ENCODE assay signal across 17 mouse cellular contexts in the genomic region with DNA sequence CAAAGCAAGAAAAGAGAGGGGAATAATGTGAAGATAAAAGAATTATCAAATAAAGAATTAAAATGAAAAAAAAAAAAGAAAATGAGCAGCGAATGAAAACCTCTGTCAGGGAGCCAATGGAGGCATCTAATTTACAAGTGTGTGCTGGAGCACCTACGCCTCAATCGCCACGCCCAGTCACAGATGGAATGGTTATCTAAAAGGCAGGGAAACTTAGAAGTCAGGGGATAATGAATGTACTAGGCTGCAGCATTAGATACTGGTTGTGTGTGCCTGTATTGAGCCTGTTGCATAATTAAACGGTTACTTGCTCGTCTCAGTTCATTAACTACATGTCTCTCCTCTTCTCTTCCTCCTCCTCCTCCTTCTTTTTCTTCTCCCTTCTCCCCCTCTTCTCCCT. TPM values are rescaled to one million over a fixed set of nuclear protein-coding genes. Genes with fewer than 3 reads are reported as not detected.
A peak's percentile ranks its signal among the peaks of the same experiment; 100 is the strongest.
DNase-seq lines count a peak whose midpoint lies in the region; ATAC-seq and TF ChIP-seq lines count a peak whose summit lies in the region.
"Had no signal": no experiment of that assay in that cellular context is flagged by ENCODE, and none has a peak within 500 bp of the region (broad histone marks: within the 10 kb centered on the region; RNA-seq: fewer than 3 reads in every experiment).

No protein-coding gene starts in this region.

- no peaks in the 10 kb centered on the region for H3K4me1 ChIP-seq in heart, embryonic 10.5 days
- H3K4me1 ChIP-seq in bone marrow, adult 2 months (ENCODE audit: control insufficient read depth, insufficient read depth, low read length) = no peaks in the 10 kb centered on the region; the same call in 1 of the 2 replicates
- H3K4me1 ChIP-seq in intestine, embryonic 16.5 days (ENCODE audit: control insufficient read depth, insufficient read depth, low read length) = no peaks in the 10 kb centered on the region
- H3K4me1 ChIP-seq in liver, postnatal 0 days (ENCODE audit: insufficient read depth) = peaks cover 13% of the 10 kb centered on the region
- H3K4me1 ChIP-seq in midbrain, embryonic 10.5 days = no peaks in the 10 kb centered on the region
- H3K4me1 ChIP-seq: midbrain, embryonic 12.5 days; neural tube, embryonic 13.5 days had no signal

- H3K4me3 ChIP-seq in heart, embryonic 10.5 days = no peak overlapping the region
- no peak overlapping the region for H3K4me3 ChIP-seq in bone marrow, adult 2 months (replicated peaks; ENCODE audit: control insufficient read depth, low read depth, low read length)
- H3K4me3 ChIP-seq in intestine, embryonic 16.5 days (ENCODE audit: low read length) = no peak overlapping the region
- H3K4me3 ChIP-seq in liver, postnatal 0 days (ENCODE audit: low read depth, low read length) = no peak overlapping the region
- H3K4me3 ChIP-seq in midbrain, embryonic 10.5 days = no peak overlapping the region
- H3K4me3 ChIP-seq: midbrain, embryonic 12.5 days; neural tube, embryonic 13.5 days had no signal

- no peak overlapping the region for H3K9ac ChIP-seq in intestine, embryonic 16.5 days (ENCODE audit: low read depth, low read length)
- H3K9ac ChIP-seq in liver, postnatal 0 days (replicated peaks) = 0 out of 2 replicates have a peak overlapping the region, but pooled peaks have one; percentile 31
- H3K9ac ChIP-seq: hindbrain, embryonic 14.5 days; midbrain, embryonic 12.5 days; neural tube, embryonic 13.5 days had no signal

- peak; percentile 83 for ATAC-seq in intestine, embryonic 16.5 days
- peak; percentile 93 for ATAC-seq in liver, postnatal 0 days
- ATAC-seq: forebrain, embryonic 16.5 days had no signal

- no peaks in the 10 kb centered on the region for H3K27me3 ChIP-seq in heart, embryonic 10.5 days (ENCODE audit: insufficient read depth, poor library complexity, severe bottlenecking)
- H3K27me3 ChIP-seq in intestine, embryonic 16.5 days (replicated peaks; ENCODE audit: control insufficient read depth, insufficient read depth, low read length) = no peaks in the 10 kb centered on the region
- H3K27me3 ChIP-seq in liver, postnatal 0 days (ENCODE audit: insufficient read depth, low read length) = no peaks in the 10 kb centered on the region
- no peaks in the 10 kb centered on the region for H3K27me3 ChIP-seq in midbrain, embryonic 10.5 days (ENCODE audit: low read depth, poor library complexity, severe bottlenecking)
- H3K27me3 ChIP-seq: midbrain, embryonic 12.5 days; neural tube, embryonic 13.5 days had no signal

- no peaks in the 10 kb centered on the region for H3K9me3 ChIP-seq in heart, embryonic 10.5 days
- no peaks in the 10 kb centered on the region for H3K9me3 ChIP-seq in intestine, embryonic 16.5 days (ENCODE audit: control insufficient read depth, low read length)
- H3K9me3 ChIP-seq in liver, postnatal 0 days (ENCODE audit: low read length) = no peaks in the 10 kb centered on the region
- no peaks in the 10 kb centered on the region for H3K9me3 ChIP-seq in midbrain, embryonic 10.5 days (replicated peaks)
- H3K9me3 ChIP-seq: midbrain, embryonic 12.5 days; neural tube, embryonic 13.5 days had no signal

- no peak for TF ChIP-seq POLR2A in bone marrow, adult 2 months (IDR thresholded peaks at IDR 0.05; ENCODE audit: borderline replicate concordance, control insufficient read depth, low read depth, low read length)

- H3K4me2 ChIP-seq in intestine, embryonic 16.5 days (ENCODE audit: low read depth, low read length) = no peak overlapping the region
- peak overlapping the region; percentile 50 for H3K4me2 ChIP-seq in liver, postnatal 0 days (ENCODE audit: low read depth, low read length)
- H3K4me2 ChIP-seq: hindbrain, embryonic 14.5 days; midbrain, embryonic 12.5 days; neural tube, embryonic 13.5 days had no signal

- peak; percentile 72 for DNase-seq in heart, embryonic 10.5 days (ENCODE audit: low spot score)
- DNase-seq in heart, postnatal 36 days = no peak
- peak; percentile 69 for DNase-seq in liver, postnatal 0 days
- DNase-seq in urinary bladder, adult 2 months (ENCODE audit: low spot score) = no peak
- no peak for DNase-seq in midbrain, embryonic 10.5 days (ENCODE audit: low spot score)
- DNase-seq in cerebellum, adult 11 months = no peak
- DNase-seq: cerebellum, adult 9-11 months; kidney, adult 18-20 months; kidney, postnatal 14 days; lung, postnatal 10 days; thymus, postnatal 36 days had no signal

- no peak for TF ChIP-seq CTCF in bone marrow, adult 2 months (IDR thresholded peaks at IDR 0.05; ENCODE audit: control insufficient read depth, insufficient read depth, low read length)
- no peak for TF ChIP-seq CTCF in liver, postnatal 0 days (IDR thresholded peaks at IDR 0.05; ENCODE audit: low read depth)

- intact Hi-C loops in heart, postnatal 36 days (cut with DNase I) = no loop called here

- H3K36me3 ChIP-seq in heart, embryonic 10.5 days = peaks cover 92% of the 10 kb centered on the region
- peaks cover 16% of the 10 kb centered on the region; the same call in 1 of the 2 replicates for H3K36me3 ChIP-seq in intestine, embryonic 16.5 days (ENCODE audit: control insufficient read depth, insufficient read depth, low read length)
- peaks cover 44% of the 10 kb centered on the region for H3K36me3 ChIP-seq in liver, postnatal 0 days (replicated peaks; ENCODE audit: insufficient read depth, low read length)
- H3K36me3 ChIP-seq in midbrain, embryonic 10.5 days = peaks cover 88% of the 10 kb centered on the region

- 89% methylated on average over 6 of the region's 6 CpGs for WGBS in heart, embryonic 10.5 days
- 55% methylated on average over 6 of the region's 6 CpGs for WGBS in bone marrow, adult 2 months
- WGBS in intestine, embryonic 16.5 days = 92% methylated on average over 6 of the region's 6 CpGs
- 67% methylated on average over 6 of the region's 6 CpGs for WGBS in liver, postnatal 0 days (ENCODE audit: insufficient replicate concordance)
- 92% methylated on average over 6 of the region's 6 CpGs for WGBS in midbrain, embryonic 10.5 days

- TF ChIP-seq EP300 in liver, postnatal 0 days (IDR thresholded peaks at IDR 0.05; ENCODE audit: low read depth) = peak; percentile 89

- H3K27ac ChIP-seq in heart, embryonic 10.5 days = no peak overlapping the region
- peak overlapping the region; percentile 80 for H3K27ac ChIP-seq in bone marrow, adult 2 months (ENCODE audit: control insufficient read depth, insufficient read depth, low read depth, low read length, poor library complexity)
- H3K27ac ChIP-seq in intestine, embryonic 16.5 days (ENCODE audit: low read length) = no peak overlapping the region
- H3K27ac ChIP-seq in liver, postnatal 0 days (ENCODE audit: low read depth) = peak overlapping the region; percentile 95
- H3K27ac ChIP-seq in midbrain, embryonic 10.5 days (replicated peaks) = no peak overlapping the region
- H3K27ac ChIP-seq: hindbrain, embryonic 14.5 days; midbrain, embryonic 12.5 days; neural tube, embryonic 13.5 days had no signal

RNA-seq across cellular contexts. Expression of a gene that starts 31.0 kb away (rescaled TPM):
- polyA plus RNA-seq in heart, embryonic 10.5 days (2016; fragmentation: Nextera tagmentation; extraction: Ambion mirVana) = 123 and 129 TPM in 2 replicates
- total RNA-seq in heart, postnatal 36 days (2021) = 10 to 100 TPM; 46.6 to 48.5 TPM
- 30.1 and 31.3 TPM in 2 replicates for polyA plus RNA-seq in bone marrow, adult 2 months (2011; ENCODE audit: insufficient read depth, insufficient read length, low replicate concordance, missing spikeins)
- polyA plus RNA-seq in intestine, embryonic 16.5 days (2015; fragmentation: Nextera tagmentation; extraction: Ambion mirVana) = 105 and 110 TPM in 2 replicates
- 52.2 and 53.8 TPM in 2 replicates for polyA plus RNA-seq in liver, postnatal 0 days (2015; fragmentation: Nextera tagmentation; extraction: Ambion mirVana)
- polyA plus RNA-seq in urinary bladder, adult 2 months (2012; rRNA removed) = 77.1 and 98.5 TPM in 2 replicates
- 132 and 135 TPM in 2 replicates for polyA plus RNA-seq in midbrain, embryonic 10.5 days (2016; fragmentation: Nextera tagmentation; extraction: Ambion mirVana)

RNA-seq across cellular contexts. Expression of a gene that starts 31.2 kb away (rescaled TPM):
- 38.3 and 46.9 TPM in 2 replicates for polyA plus RNA-seq in heart, embryonic 10.5 days (2016; fragmentation: Nextera tagmentation; extraction: Ambion mirVana)
- total RNA-seq in heart, postnatal 36 days (2021) = 10 to 100 TPM; 15.8 to 18.0 TPM
- polyA plus RNA-seq in bone marrow, adult 2 months (2011; ENCODE audit: insufficient read depth, insufficient read length, low replicate concordance, missing spikeins) = 19.5 and 20.1 TPM in 2 replicates
- polyA plus RNA-seq in intestine, embryonic 16.5 days (2015; fragmentation: Nextera tagmentation; extraction: Ambion mirVana) = 33.2 and 36.7 TPM in 2 replicates
- polyA plus RNA-seq in liver, postnatal 0 days (2015; fragmentation: Nextera tagmentation; extraction: Ambion mirVana) = 19.7 and 21.2 TPM in 2 replicates
- 19.6 and 29.0 TPM in 2 replicates for polyA plus RNA-seq in urinary bladder, adult 2 months (2012; rRNA removed)
- polyA plus RNA-seq in midbrain, embryonic 10.5 days (2016; fragmentation: Nextera tagmentation; extraction: Ambion mirVana) = 26.0 and 27.1 TPM in 2 replicates

RNA-seq across cellular contexts. Expression of a gene that starts 33.8 kb away (rescaled TPM):
- 54.5 and 63.1 TPM in 2 replicates for polyA plus RNA-seq in heart, embryonic 10.5 days (2016; fragmentation: Nextera tagmentation; extraction: Ambion mirVana)
- total RNA-seq in heart, postnatal 36 days (2021) = 10 to 100 TPM; 18.7 to 19.1 TPM
- polyA plus RNA-seq in bone marrow, adult 2 months (2011; ENCODE audit: insufficient read depth, insufficient read length, low replicate concordance, missing spikeins) = 44.2 and 89.4 TPM in 2 replicates
- 44.3 and 47.4 TPM in 2 replicates for polyA plus RNA-seq in intestine, embryonic 16.5 days (2015; fragmentation: Nextera tagmentation; extraction: Ambion mirVana)
- polyA plus RNA-seq in liver, postnatal 0 days (2015; fragmentation: Nextera tagmentation; extraction: Ambion mirVana) = 14.5 and 17.6 TPM in 2 replicates
- polyA plus RNA-seq in urinary bladder, adult 2 months (2012; rRNA removed) = 48.0 and 54.4 TPM in 2 replicates
- polyA plus RNA-seq in midbrain, embryonic 10.5 days (2016; fragmentation: Nextera tagmentation; extraction: Ambion mirVana) = 86.0 and 89.6 TPM in 2 replicates

RNA-seq across cellular contexts. Expression of a gene that starts 34.4 kb away (rescaled TPM):
- 85.1 and 91.3 TPM in 2 replicates for polyA plus RNA-seq in heart, embryonic 10.5 days (2016; fragmentation: Nextera tagmentation; extraction: Ambion mirVana)
- total RNA-seq in heart, postnatal 36 days (2021) = 10 to 100 TPM; 65.1 to 73.0 TPM
- polyA plus RNA-seq in bone marrow, adult 2 months (2011; ENCODE audit: insufficient read depth, insufficient read length, low replicate concordance, missing spikeins) = 87.9 and 99.6 TPM in 2 replicates
- polyA plus RNA-seq in intestine, embryonic 16.5 days (2015; fragmentation: Nextera tagmentation; extraction: Ambion mirVana) = 86.0 and 86.6 TPM in 2 replicates
- 69.7 and 71.6 TPM in 2 replicates for polyA plus RNA-seq in liver, postnatal 0 days (2015; fragmentation: Nextera tagmentation; extraction: Ambion mirVana)
- polyA plus RNA-seq in urinary bladder, adult 2 months (2012; rRNA removed) = 83.9 and 91.5 TPM in 2 replicates
- 78.6 and 82.2 TPM in 2 replicates for polyA plus RNA-seq in midbrain, embryonic 10.5 days (2016; fragmentation: Nextera tagmentation; extraction: Ambion mirVana)

Comparison
In these comparisons a context has a peak if more than half of its experiments do, and no peak if none do; other contexts are left out.
1. DNase-seq: peak in heart, embryonic 10.5 days (single experiment) and liver, postnatal 0 days (single experiment); none in heart, postnatal 36 days (0 of 2), urinary bladder, adult 2 months (single experiment), midbrain, embryonic 10.5 days (single experiment) and cerebellum, adult 11 months (single experiment).
2. H3K27ac ChIP-seq: peak in bone marrow, adult 2 months (single experiment) and liver, postnatal 0 days (single experiment); none in heart, embryonic 10.5 days (single experiment), intestine, embryonic 16.5 days (single experiment) and midbrain, embryonic 10.5 days (single experiment).